Mouse (Mus musculus) thymus, adult 2 months (tissue): ENCODE measurements at regions not wholly inside any gene's neighbourhood (a gene's known extent, or its start where the extent isn't known, plus 50 kb on each side); places are given as distances from the start of the nearest gene placed in this dataset.

Experiments
- DNase-seq: peaks from one replicate; pipeline ENCODE4 v3.0.0; 2021
- H3K27ac ChIP-seq: fragments of 200-500 bp; 2 replicates; pipeline ENCODE4 v1.5.1; 2012; ENCODE audit warnings: low read length, control low read depth; ENCODE audit not compliant: control insufficient read depth, insufficient read depth
- H3K27me3 ChIP-seq: fragments of 200-500 bp; 2 replicates; pipeline ENCODE4 v1.6.1; 2012; ENCODE audit warnings: mild to moderate bottlenecking, low read length, moderate library complexity, mixed read lengths; ENCODE audit not compliant: control insufficient read depth, insufficient read depth
- H3K36me3 ChIP-seq: fragments of 200-500 bp; 2 replicates; pipeline ENCODE4 v1.6.1; 2012; ENCODE audit warnings: mild to moderate bottlenecking, low read length, moderate library complexity; ENCODE audit not compliant: control insufficient read depth, insufficient read depth
- H3K4me1 ChIP-seq: fragments of 200-500 bp; replicated peaks from 2 replicates; pipeline ENCODE4 v1.6.1; 2012; ENCODE audit warnings: low read length; ENCODE audit not compliant: control insufficient read depth, insufficient read depth
- H3K4me3 ChIP-seq: fragments of 200-500 bp; 2 replicates; pipeline ENCODE4 v1.5.1; 2012; ENCODE audit warnings: mild to moderate bottlenecking, low read length, control low read depth, moderate library complexity; ENCODE audit not compliant: control insufficient read depth, insufficient read depth
- CTCF ChIP-seq: fragments of 200-500 bp; IDR thresholded peaks from 2 replicates; pipeline ENCODE4 v1.5.1; 2012; ENCODE audit warnings: mild to moderate bottlenecking, control low read depth, low read length, moderate library complexity, borderline replicate concordance; ENCODE audit not compliant: control insufficient read depth, poor library complexity, insufficient read depth; ENCODE audit errors: extremely low read depth
- POLR2A ChIP-seq: fragments of 200-500 bp; IDR thresholded peaks from 2 replicates; pipeline ENCODE4 v1.6.1; 2012; ENCODE audit warnings: mild to moderate bottlenecking, low read length, control low read depth, moderate library complexity; ENCODE audit not compliant: control insufficient read depth, poor library complexity, insufficient read depth; ENCODE audit errors: extremely low read depth
- WGBS: fragments of 180-500 bp; shearing (Covaris S2); methylation state at CpG from one replicate; pipeline ENCODE4 v1.1.7; 2018; 5-methylcytosine and 5-hydroxymethylcytosine counted together

DNA sequence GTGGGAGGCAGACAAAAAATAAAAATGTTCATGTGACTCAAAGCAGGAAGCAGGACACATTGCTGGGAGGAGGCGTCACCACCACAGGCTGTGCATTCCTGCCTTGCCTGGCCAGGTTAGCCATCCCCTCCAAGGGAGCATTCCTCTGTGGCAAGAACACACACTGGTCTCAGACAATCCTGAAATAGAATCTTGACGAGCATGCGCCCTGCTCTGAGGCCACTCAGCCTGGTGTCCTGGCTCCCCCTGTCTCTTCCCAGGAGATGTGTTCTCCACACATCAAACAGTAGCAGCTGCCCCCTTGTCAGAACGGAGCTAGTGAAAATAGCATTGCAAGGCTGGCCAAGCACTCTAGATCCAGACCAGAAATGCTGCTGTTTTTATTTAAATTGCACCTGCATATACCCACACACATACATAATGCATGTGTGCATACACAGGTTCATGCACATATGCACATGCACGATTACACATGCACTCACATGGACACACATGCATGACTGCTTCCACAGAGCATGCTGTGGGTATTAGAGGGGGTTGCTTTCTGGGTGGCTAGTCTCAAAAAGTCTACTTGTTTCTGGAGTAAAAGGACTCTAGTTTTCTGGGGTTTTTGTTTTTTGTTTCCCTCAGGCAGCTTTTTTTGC lies 105.8 kb downstream of the Tomm20 start:
- Histone ChIP-seq H3K4me1 (peaks cover 40% of the 10 kb centered on the region), H3K4me3 (no peak overlapping the region), H3K36me3 (no peaks in the 10 kb centered on the region), H3K27ac (peak overlapping the region; percentile 18; the same call in 1 of the 2 replicates), H3K27me3 (no peaks in the 10 kb centered on the region)
- TF ChIP-seq CTCF (no peak), POLR2A (no peak)
- DNase-seq, result peak; percentile 22
- WGBS, result 31% methylated on average over 5 of the region's 5 CpGs

DNA sequence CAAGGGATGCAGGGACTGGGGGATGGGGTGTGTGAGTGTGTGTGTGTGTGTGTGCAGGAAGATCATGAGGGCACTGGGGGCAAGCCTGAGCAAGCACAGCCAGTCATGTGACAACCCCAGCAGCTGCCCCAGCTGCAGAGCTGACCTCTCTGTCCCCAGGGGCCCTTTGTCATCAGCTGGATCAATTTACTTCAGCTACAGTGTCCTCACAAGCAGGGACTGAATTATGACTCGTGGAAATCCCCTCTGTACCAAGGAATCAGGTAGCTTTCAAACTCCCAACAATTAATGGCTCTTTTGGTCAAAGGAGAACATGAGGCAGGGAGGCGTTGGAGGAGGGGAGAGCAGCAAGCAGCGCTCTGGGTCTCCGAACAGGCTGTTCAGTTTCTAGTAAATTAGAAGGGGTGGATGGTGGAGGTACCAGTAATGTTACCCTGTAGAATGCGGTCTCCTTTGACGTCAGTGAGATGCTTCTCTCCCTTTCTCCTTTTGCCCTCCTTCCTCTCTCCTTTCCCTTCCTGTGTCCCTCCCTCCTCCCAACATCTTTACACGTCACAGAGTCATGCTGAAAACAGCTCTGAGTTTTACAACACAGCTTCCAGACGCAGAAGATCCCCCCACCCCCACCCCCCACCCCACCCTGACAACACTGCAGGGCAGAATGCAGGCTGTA lies 106.5 kb downstream of the Tomm20 start:
- 48% methylated on average over 8 of the region's 8 CpGs for WGBS
- no peak for DNase-seq
- Histone ChIP-seq H3K4me1 (peaks cover 38% of the 10 kb centered on the region), H3K27me3 (no peaks in the 10 kb centered on the region), H3K4me3 (no peak overlapping the region), H3K36me3 (no peaks in the 10 kb centered on the region), H3K27ac (peak overlapping the region; percentile 23; the same call in 1 of the 2 replicates)
- TF ChIP-seq CTCF, result no peak
- no peak for TF ChIP-seq POLR2A

DNA sequence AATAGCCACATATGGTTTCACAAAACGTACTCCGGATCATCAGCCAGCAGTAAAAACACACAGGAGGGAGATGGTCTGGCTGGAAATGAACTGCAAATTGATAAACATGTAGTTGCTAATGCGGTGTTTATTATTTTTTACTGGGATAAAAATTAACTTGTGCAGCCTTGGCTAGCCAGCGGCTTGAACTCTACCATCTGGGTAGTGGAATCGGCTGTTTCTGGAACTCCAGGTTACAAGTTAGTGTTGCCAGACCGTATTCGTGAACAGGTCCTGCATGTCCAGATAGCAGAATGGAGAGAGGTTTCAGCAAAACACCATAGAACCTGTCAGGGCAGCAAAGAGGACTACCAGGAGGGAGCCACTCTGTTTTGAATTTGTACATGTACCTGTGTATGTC lies 107.4 kb downstream of the Tomm20 start:
- DNase-seq, result no peak

DNA sequence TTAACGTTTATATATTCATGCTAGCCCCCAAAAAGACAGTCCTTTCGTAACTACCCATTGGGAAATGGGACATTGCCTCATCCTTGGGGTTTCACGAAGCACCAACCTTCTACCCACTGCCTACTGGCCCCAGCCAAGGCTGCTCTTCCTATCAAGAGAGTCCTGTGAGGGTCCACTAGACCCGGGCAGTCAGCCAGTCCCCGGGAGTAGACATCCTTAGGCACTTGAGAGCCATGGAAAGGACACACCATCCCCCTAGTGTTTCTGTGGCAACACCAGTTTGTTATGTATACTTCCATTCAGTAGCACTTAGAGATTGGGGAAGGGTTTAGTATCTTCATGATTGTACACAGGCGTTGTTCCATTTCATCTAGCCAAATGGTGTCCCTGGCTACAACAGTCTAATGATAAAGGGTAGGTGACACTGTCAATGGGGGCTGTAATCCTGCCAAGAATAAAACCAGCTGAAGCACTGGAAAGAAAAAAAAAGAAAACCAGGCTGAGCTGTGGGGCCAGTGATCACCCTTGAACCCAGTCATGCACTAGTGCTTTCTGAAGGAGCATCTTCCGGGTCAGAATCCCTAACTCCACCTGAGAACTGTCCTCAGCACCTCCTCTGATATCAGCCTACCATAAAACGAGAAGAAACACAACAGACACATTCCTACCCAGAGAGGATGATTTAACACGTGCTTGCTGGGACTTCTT lies 108.2 kb downstream of the Tomm20 start:
- WGBS, result 91% methylated on average over 9 of the region's 9 CpGs
- Histone ChIP-seq H3K4me1 (peaks cover 50% of the 10 kb centered on the region), H3K27me3 (no peaks in the 10 kb centered on the region)

More for the DNA sequence above, 107.4 kb downstream of the Tomm20 start:
- no peaks in the 10 kb centered on the region for H3K36me3 ChIP-seq
- H3K4me3 ChIP-seq, result no peak overlapping the region
- no peak for TF ChIP-seq CTCF
- TF ChIP-seq POLR2A, result no peak
- peaks cover 43% of the 10 kb centered on the region for H3K4me1 ChIP-seq
- WGBS, result 95% methylated on average over 7 of the region's 7 CpGs
- no peaks in the 10 kb centered on the region for H3K27me3 ChIP-seq
- H3K27ac ChIP-seq, result no peak overlapping the region

DNA sequence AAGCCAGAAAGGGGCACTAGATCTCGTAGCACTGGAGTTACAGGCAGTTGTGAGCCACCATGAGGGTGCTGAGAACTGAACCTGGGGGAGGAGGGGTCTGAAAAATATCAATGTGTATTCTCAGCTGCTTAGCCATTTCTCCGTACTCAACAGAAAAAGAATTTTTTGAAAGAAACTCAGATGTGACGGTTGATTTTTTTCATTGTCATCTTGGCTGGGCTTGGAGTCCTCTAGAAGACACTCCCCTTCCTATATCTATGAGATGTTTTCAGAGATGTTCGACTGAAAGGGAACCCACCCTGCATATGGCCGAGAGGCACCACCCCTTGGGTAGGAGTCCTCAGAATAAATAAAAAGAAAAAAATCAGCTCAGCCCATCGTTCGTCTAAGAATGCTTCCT lies 110.1 kb downstream of the Tomm20 start:
- DNase-seq, result no peak
- TF ChIP-seq POLR2A (no peak), CTCF (no peak)
- no peak overlapping the region for H3K4me3 ChIP-seq
- no peaks in the 10 kb centered on the region for H3K27me3 ChIP-seq
- H3K27ac ChIP-seq, result peak overlapping the region; percentile 7; the same call in 1 of the 2 replicates
- H3K4me1 ChIP-seq, result peaks cover 61% of the 10 kb centered on the region
- 38% methylated on average over 7 of the region's 7 CpGs for WGBS
- H3K36me3 ChIP-seq, result no peaks in the 10 kb centered on the region

More for the DNA sequence above, 108.2 kb downstream of the Tomm20 start:
- H3K27ac ChIP-seq, result no peak overlapping the region
- no peak for TF ChIP-seq CTCF
- no peak for TF ChIP-seq POLR2A
- no peak overlapping the region for H3K4me3 ChIP-seq
- no peaks in the 10 kb centered on the region for H3K36me3 ChIP-seq
- DNase-seq, result no peak
